Mouse (Mus musculus): Measurements from ENCODE around the gene Cdc37. TPM values are rescaled to one million over a fixed set of nuclear protein-coding genes. Genes with fewer than 3 reads are reported as not detected.

Cdc37 gene
- polyA plus RNA-seq, 1 experiment from 2014 or later, result 279 TPM

DNA sequence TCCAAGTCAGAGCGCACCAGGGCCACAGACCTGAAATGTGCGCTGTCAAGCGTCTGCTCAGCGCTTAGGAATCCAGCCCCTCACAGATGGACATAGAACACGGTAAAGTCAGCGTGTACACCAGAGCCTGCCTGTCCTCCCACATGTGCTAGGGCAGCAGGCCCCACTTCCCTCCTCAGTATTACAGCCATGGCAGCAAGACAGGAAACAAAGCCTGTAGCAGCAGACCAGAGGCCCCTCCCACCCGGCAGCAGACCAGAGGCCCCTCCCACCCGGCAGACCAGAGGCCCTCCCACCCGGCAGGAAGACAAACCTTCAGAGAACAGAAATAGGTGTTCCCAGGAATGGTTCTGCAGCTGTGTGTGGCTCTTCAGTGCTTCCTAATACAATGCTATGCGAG is 3.1 kb downstream of the Cdc37 start:
- H3K4me1 ChIP-seq (ENCODE audit: control insufficient read depth, insufficient read depth, low read length), result peaks cover 32% of the 10 kb centered on the region
- H3K36me3 ChIP-seq (ENCODE audit: control insufficient read depth, insufficient read depth), result peaks cover 17% of the 10 kb centered on the region
- H3K4me2 ChIP-seq (ENCODE audit: low read depth, low read length), result peak overlapping the region; percentile 45
- ATAC-seq (replicated peaks; ENCODE audit: extremely low read depth, insufficient read depth, low FRiP score), result peak; percentile 23; the same call in 1 of the 2 replicates
- H3K27ac ChIP-seq (ENCODE audit: low read length), result peak overlapping the region; percentile 29; the same call in 1 of the 2 replicates
- peak overlapping the region; percentile 19; the same call in 1 of the 2 replicates for H3K4me3 ChIP-seq (ENCODE audit: low read length)
- no peaks in the 10 kb centered on the region for H3K27me3 ChIP-seq (ENCODE audit: control insufficient read depth, insufficient read depth, low read length)
- WGBS, result 37% methylated on average over 10 of the region's 10 CpGs
- 0 out of 2 replicates have a peak overlapping the region, but pooled peaks have one; percentile 3 for H3K9ac ChIP-seq (ENCODE audit: low read length)
- H3K9me3 ChIP-seq (replicated peaks; ENCODE audit: control insufficient read depth, low read length), result no peaks in the 10 kb centered on the region

DNA sequence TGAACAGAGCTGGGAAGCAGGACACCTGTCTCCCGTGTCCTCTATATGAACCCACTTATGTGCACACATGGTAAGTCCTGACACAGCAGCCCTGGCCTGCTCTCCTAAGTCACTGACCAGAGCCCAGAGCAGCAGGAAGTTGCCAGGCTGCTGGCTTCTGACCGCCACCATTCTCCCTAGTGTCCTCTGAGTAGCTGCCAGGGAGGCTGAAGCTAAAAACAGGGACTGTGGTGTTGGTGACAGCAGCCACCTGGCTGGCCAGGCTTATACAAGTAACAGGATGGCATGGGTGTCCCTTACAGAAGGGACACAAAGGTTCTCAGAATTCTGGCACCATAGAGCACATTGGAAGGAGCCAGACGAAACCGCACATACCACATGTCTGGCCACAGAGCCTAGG is 4.4 kb downstream of the Cdc37 start:
- Histone ChIP-seq H3K4me3 (ENCODE audit: low read length) (no peak overlapping the region), H3K9me3 (replicated peaks; ENCODE audit: control insufficient read depth, low read length) (no peaks in the 10 kb centered on the region), H3K27ac (ENCODE audit: low read length) (no peak overlapping the region), H3K9ac (ENCODE audit: low read length) (no peak overlapping the region), H3K4me2 (ENCODE audit: low read depth, low read length) (no peak overlapping the region), H3K27me3 (ENCODE audit: control insufficient read depth, insufficient read depth, low read length) (no peaks in the 10 kb centered on the region), H3K36me3 (ENCODE audit: control insufficient read depth, insufficient read depth) (peaks cover 26% of the 10 kb centered on the region), H3K4me1 (ENCODE audit: control insufficient read depth, insufficient read depth, low read length) (peaks cover 32% of the 10 kb centered on the region)
- 73% methylated on average over 4 of the region's 4 CpGs for WGBS
- ATAC-seq (replicated peaks; ENCODE audit: extremely low read depth, insufficient read depth, low FRiP score), result no peak

GRCm38 (mm10) chr9:21144361-21144760 is 5.4 kb downstream of the Cdc37 start:
- Histone ChIP-seq H3K9me3 (replicated peaks; ENCODE audit: control insufficient read depth, low read length) (no peaks in the 10 kb centered on the region), H3K36me3 (ENCODE audit: control insufficient read depth, insufficient read depth) (peaks cover 36% of the 10 kb centered on the region), H3K27me3 (ENCODE audit: control insufficient read depth, insufficient read depth, low read length) (no peaks in the 10 kb centered on the region), H3K4me3 (ENCODE audit: low read length) (no peak overlapping the region), H3K4me1 (ENCODE audit: control insufficient read depth, insufficient read depth, low read length) (peaks cover 30% of the 10 kb centered on the region), H3K4me2 (ENCODE audit: low read depth, low read length) (no peak overlapping the region), H3K27ac (ENCODE audit: low read length) (no peak overlapping the region), H3K9ac (ENCODE audit: low read length) (no peak overlapping the region)
- 96% methylated on average over 3 of the region's 3 CpGs for WGBS
- ATAC-seq (replicated peaks; ENCODE audit: extremely low read depth, insufficient read depth, low FRiP score), result no peak

DNA sequence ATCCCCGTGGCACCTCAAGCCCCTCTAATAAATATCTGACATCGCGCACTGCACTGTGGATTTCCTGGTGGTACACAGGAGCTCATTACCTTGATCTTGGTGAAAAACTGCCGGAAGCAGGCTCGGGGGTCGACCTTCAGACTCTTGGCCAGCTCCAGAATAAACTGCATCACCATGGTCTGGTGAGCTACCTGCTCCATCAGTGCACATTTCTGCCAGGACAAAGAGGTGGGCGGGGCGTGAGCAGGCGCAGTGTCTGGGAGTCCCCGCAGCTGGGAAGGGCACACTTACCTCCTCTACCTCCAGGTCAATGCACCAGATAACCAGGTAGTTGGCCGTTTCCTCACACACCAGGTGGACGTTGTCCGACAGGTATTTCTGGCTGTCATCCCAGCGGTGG is 7.9 kb downstream of the Cdc37 start:
- Histone ChIP-seq H3K4me2 (ENCODE audit: low read depth, low read length) (no peak overlapping the region), H3K27ac (ENCODE audit: low read length) (no peak overlapping the region), H3K4me3 (ENCODE audit: low read length) (no peak overlapping the region), H3K36me3 (ENCODE audit: control insufficient read depth, insufficient read depth) (peaks cover 37% of the 10 kb centered on the region), H3K9ac (ENCODE audit: low read length) (no peak overlapping the region), H3K4me1 (ENCODE audit: control insufficient read depth, insufficient read depth, low read length) (peaks cover 9% of the 10 kb centered on the region), H3K27me3 (ENCODE audit: control insufficient read depth, insufficient read depth, low read length) (no peaks in the 10 kb centered on the region), H3K9me3 (replicated peaks; ENCODE audit: control insufficient read depth, low read length) (no peaks in the 10 kb centered on the region)
- ATAC-seq (replicated peaks; ENCODE audit: extremely low read depth, insufficient read depth, low FRiP score), result no peak
- 91% methylated on average over 14 of the region's 14 CpGs for WGBS

DNA sequence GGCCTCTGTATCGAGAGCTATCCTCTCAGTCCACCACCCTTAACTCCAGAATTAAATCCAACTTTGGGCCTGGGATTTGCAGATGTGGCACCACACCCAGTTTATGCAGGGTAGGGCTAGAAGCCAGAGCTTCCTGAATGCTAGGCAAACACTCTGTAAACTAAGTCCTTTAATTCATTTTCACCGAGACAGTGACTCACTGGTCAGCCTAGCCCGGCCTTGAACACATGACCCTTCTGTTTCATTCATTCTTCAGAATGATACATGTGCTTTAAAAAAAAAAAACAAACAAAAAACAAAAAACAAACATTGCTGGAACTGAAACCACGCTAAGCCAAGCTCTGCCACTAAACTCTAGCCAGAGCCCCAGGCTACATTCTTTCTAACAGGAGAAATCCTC is 11.4 kb downstream of the Cdc37 start:
- Histone ChIP-seq H3K4me1 (ENCODE audit: control insufficient read depth, insufficient read depth, low read length) (peaks cover 14% of the 10 kb centered on the region), H3K36me3 (ENCODE audit: control insufficient read depth, insufficient read depth) (peaks cover 29% of the 10 kb centered on the region), H3K4me3 (ENCODE audit: low read length) (no peak overlapping the region), H3K9ac (ENCODE audit: low read length) (no peak overlapping the region), H3K27ac (ENCODE audit: low read length) (no peak overlapping the region), H3K4me2 (ENCODE audit: low read depth, low read length) (no peak overlapping the region), H3K27me3 (ENCODE audit: control insufficient read depth, insufficient read depth, low read length) (no peaks in the 10 kb centered on the region), H3K9me3 (replicated peaks; ENCODE audit: control insufficient read depth, low read length) (no peaks in the 10 kb centered on the region)
- 76% methylated on average over 4 of the region's 4 CpGs for WGBS
- ATAC-seq (replicated peaks; ENCODE audit: extremely low read depth, insufficient read depth, low FRiP score), result no peak

- Histone ChIP-seq H3K27ac (ENCODE audit: low read length) (no peak overlapping the region), H3K9me3 (replicated peaks; ENCODE audit: control insufficient read depth, low read length) (no peaks in the 10 kb centered on the region), H3K4me1 (ENCODE audit: control insufficient read depth, insufficient read depth, low read length) (peaks cover 14% of the 10 kb centered on the region), H3K27me3 (ENCODE audit: control insufficient read depth, insufficient read depth, low read length) (no peaks in the 10 kb centered on the region), H3K4me2 (ENCODE audit: low read depth, low read length) (no peak overlapping the region), H3K9ac (ENCODE audit: low read length) (no peak overlapping the region), H3K36me3 (ENCODE audit: control insufficient read depth, insufficient read depth) (peaks cover 24% of the 10 kb centered on the region), H3K4me3 (ENCODE audit: low read length) (no peak overlapping the region)
- no peak for ATAC-seq (replicated peaks; ENCODE audit: extremely low read depth, insufficient read depth, low FRiP score)
- WGBS, result 54% methylated on average over 3 of the region's 3 CpGs
Measured at GRCm38 (mm10) chr9:21137229-21137628, 12.6 kb downstream of the Cdc37 start.

DNA sequence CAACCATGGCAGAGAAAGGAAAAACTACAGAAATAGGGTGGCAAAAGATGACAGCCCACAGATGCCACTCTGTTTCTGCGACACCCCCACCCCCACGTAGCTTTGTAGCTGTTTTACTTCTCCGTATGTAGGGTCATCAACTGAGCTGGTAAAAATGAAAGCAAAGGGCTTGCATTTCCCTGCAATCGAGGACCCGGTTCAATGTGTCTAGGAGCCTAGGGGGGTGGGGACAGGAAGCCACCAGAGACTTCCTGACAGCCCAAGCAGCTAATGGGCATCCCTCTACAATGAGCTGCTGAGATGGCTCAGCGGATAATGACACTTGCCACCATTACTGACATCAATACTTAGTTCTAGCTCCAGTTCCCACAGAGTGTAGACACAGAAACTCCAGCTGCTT is 13.4 kb downstream of the Cdc37 start:
- Histone ChIP-seq H3K9ac (ENCODE audit: low read length) (no peak overlapping the region), H3K36me3 (ENCODE audit: control insufficient read depth, insufficient read depth) (peaks cover 20% of the 10 kb centered on the region), H3K9me3 (replicated peaks; ENCODE audit: control insufficient read depth, low read length) (no peaks in the 10 kb centered on the region), H3K27me3 (ENCODE audit: control insufficient read depth, insufficient read depth, low read length) (no peaks in the 10 kb centered on the region), H3K4me2 (ENCODE audit: low read depth, low read length) (no peak overlapping the region), H3K4me3 (ENCODE audit: low read length) (no peak overlapping the region), H3K4me1 (ENCODE audit: control insufficient read depth, insufficient read depth, low read length) (peaks cover 14% of the 10 kb centered on the region), H3K27ac (ENCODE audit: low read length) (no peak overlapping the region)
- WGBS, result 73% methylated on average over 6 of the region's 6 CpGs
- ATAC-seq (replicated peaks; ENCODE audit: extremely low read depth, insufficient read depth, low FRiP score), result no peak

- Histone ChIP-seq H3K9ac (ENCODE audit: low read length) (no peak overlapping the region), H3K9me3 (replicated peaks; ENCODE audit: control insufficient read depth, low read length) (no peaks in the 10 kb centered on the region), H3K36me3 (ENCODE audit: control insufficient read depth, insufficient read depth) (peaks cover 16% of the 10 kb centered on the region), H3K4me1 (ENCODE audit: control insufficient read depth, insufficient read depth, low read length) (peaks cover 14% of the 10 kb centered on the region), H3K27me3 (ENCODE audit: control insufficient read depth, insufficient read depth, low read length) (no peaks in the 10 kb centered on the region), H3K27ac (ENCODE audit: low read length) (no peak overlapping the region), H3K4me2 (ENCODE audit: low read depth, low read length) (no peak overlapping the region), H3K4me3 (ENCODE audit: low read length) (no peak overlapping the region)
- ATAC-seq (replicated peaks; ENCODE audit: extremely low read depth, insufficient read depth, low FRiP score), result no peak
- 46% methylated on average over 1 of the region's 1 CpGs for WGBS
Measured at GRCm38 (mm10) chr9:21135941-21136381, 13.8 kb downstream of the Cdc37 start.

DNA sequence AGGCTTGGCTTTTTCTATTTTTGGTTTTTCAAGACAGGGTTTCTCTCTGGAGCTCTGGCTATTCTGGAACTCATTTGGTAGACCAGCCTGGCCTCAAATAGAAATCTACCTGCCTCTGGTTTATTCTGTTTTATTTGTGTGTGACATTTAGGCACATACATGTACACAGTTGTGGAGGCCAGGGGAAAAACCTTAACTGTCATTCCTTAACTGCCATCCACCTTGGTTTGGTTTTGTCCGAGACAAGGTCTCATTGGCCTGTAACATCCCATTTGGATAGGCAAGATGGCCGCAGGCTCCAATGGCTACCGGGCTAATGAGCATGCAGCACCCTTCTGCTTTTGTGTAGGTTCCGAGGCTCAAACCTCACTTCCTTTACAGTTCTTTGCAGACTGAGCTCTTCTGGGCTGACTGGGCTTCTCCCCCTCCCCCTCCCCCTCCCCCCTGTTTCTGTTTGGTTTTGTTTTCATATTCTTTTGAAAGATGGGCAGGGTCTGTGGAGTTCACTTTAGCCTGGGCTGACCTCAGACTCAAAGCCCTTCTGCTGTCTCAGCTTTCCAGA is 14.4 kb downstream of the Cdc37 start:
- no peak overlapping the region for H3K27ac ChIP-seq (ENCODE audit: low read length)
- H3K9ac ChIP-seq (ENCODE audit: low read length), result no peak overlapping the region
- ATAC-seq (replicated peaks; ENCODE audit: extremely low read depth, insufficient read depth, low FRiP score), result no peak
- H3K27me3 ChIP-seq (ENCODE audit: control insufficient read depth, insufficient read depth, low read length), result no peaks in the 10 kb centered on the region
- peaks cover 16% of the 10 kb centered on the region for H3K4me1 ChIP-seq (ENCODE audit: control insufficient read depth, insufficient read depth, low read length)
- no peaks in the 10 kb centered on the region for H3K9me3 ChIP-seq (replicated peaks; ENCODE audit: control insufficient read depth, low read length)
- H3K4me2 ChIP-seq (ENCODE audit: low read depth, low read length), result no peak overlapping the region
- H3K36me3 ChIP-seq (ENCODE audit: control insufficient read depth, insufficient read depth), result peaks cover 11% of the 10 kb centered on the region
- H3K4me3 ChIP-seq (ENCODE audit: low read length), result no peak overlapping the region
- 75% methylated on average over 4 of the region's 4 CpGs for WGBS
